Mouse (Mus musculus) neural tube, embryonic 12.5 days (tissue): ENCODE results near the gene Hmgb2. TPM values are rescaled to one million over a fixed set of nuclear protein-coding genes. Genes with fewer than 3 reads are reported as not detected.
"Not testable (repeated sequence)": the region's sequence is repeated elsewhere in the genome, so short reads cannot be mapped to it uniquely, and the experiment has no call there.

Experiments
- ATAC-seq: fragments of 200-750 bp; cut with Nextera tagmentation; 2 replicates; pipeline ENCODE4 v1.8.0; 2017; ENCODE audit warnings: low read depth, mild to moderate bottlenecking, moderate TSS enrichment, moderate library complexity; ENCODE audit not compliant: low FRiP score
- H3K27ac ChIP-seq: fragments of 300-500 bp; sonication (generic); 2 replicates; pipeline ENCODE4 v1.5.1; 2016
- H3K27me3 ChIP-seq: fragments of 300-500 bp; sonication (generic); replicated peaks from 2 replicates; pipeline ENCODE4 v1.6.1; 2016; ENCODE audit warnings: mild to moderate bottlenecking
- H3K36me3 ChIP-seq: fragments of 300-500 bp; sonication (generic); 2 replicates; pipeline ENCODE4 v1.6.1; 2016; ENCODE audit warnings: mild to moderate bottlenecking
- H3K4me1 ChIP-seq: fragments of 300-500 bp; sonication (generic); 2 replicates; pipeline ENCODE4 v1.6.1; 2016
- H3K4me2 ChIP-seq: fragments of 300-500 bp; sonication (generic); replicated peaks from 2 replicates; pipeline ENCODE4 v1.6.1; 2016; ENCODE audit warnings: mild to moderate bottlenecking
- H3K4me3 ChIP-seq: fragments of 300-500 bp; sonication (generic); 2 replicates; pipeline ENCODE4 v1.5.1; 2016
- H3K9ac ChIP-seq: fragments of 300-500 bp; sonication (generic); 2 replicates; pipeline ENCODE4 v1.6.1; 2016; ENCODE audit warnings: mild to moderate bottlenecking
- H3K9me3 ChIP-seq: fragments of 300-500 bp; sonication (generic); 2 replicates; pipeline ENCODE4 v1.6.1; 2016; ENCODE audit warnings: mild to moderate bottlenecking
- WGBS: fragments of 180-500 bp; shearing (Covaris S2); methylation state at CpG from one replicate; pipeline ENCODE4 v1.1.7; 2016; 5-methylcytosine and 5-hydroxymethylcytosine counted together
- polyA plus RNA-seq: library from polyadenylated mRNA; unstranded; fragments of >200 nt; fragmentation: Nextera tagmentation; extraction: Ambion mirVana; gene quantifications from 2 replicates; pipeline ENCODE4 v1.2.1, GENCODE M21; 2016

The Hmgb2 gene
- polyA plus RNA-seq, 1 experiment from 2014 or later = 387 TPM

DNA sequence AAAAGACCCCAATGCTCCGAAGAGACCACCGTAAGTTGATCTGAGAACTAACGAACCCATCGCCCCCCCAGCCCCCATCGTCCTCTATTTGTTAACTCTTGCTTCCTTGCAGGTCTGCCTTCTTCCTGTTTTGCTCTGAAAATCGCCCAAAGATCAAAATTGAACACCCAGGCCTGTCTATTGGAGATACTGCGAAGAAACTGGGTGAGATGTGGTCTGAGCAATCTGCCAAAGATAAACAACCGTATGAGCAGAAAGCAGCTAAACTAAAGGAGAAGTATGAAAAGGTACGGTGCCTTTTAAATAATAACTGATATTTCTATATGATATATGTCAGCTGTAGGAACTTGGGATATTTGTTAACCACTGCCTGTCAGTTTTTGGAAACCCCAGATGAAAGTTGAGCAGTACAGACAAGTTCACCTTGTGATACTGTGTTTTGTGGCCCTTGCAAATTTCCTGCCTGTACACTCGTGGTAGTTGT lies 1.5 kb downstream of the Hmgb2 start:
- H3K9me3 ChIP-seq, H3K4me1 ChIP-seq, H3K36me3 ChIP-seq, H3K27ac ChIP-seq, ATAC-seq, H3K27me3 ChIP-seq: not testable (repeated sequence)
- peak overlapping the region; percentile 96 for H3K9ac ChIP-seq
- H3K4me3 ChIP-seq = peak overlapping the region; percentile 81
- peak overlapping the region; percentile 71 for H3K4me2 ChIP-seq
- 29% methylated on average over 10 of the region's 10 CpGs for WGBS

DNA sequence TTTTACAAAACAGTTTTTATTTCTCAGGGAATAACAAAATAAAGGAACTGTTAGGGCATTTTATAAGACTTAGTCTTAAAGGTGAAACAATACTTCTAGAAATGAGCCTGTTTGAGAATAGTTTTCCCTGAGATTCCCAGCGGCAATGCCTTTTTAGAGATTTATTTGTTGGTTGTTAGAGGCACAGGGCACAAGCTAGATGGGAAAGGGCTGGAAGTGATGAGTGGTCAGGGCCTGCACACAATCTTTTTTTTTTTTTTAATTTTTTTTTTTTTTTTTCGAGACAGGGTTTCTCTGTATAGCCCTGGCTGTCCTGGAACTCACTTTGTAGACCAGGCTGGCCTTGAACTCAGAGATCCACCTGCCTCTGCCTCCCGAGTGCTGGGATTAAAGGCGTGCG lies 5.0 kb downstream of the Hmgb2 start:
- H3K27ac ChIP-seq, H3K36me3 ChIP-seq, ATAC-seq, H3K4me2 ChIP-seq, H3K4me1 ChIP-seq, H3K9ac ChIP-seq, H3K4me3 ChIP-seq, H3K27me3 ChIP-seq, H3K9me3 ChIP-seq: not testable (repeated sequence)
- WGBS = 94% methylated on average over 4 of the region's 5 CpGs

DNA sequence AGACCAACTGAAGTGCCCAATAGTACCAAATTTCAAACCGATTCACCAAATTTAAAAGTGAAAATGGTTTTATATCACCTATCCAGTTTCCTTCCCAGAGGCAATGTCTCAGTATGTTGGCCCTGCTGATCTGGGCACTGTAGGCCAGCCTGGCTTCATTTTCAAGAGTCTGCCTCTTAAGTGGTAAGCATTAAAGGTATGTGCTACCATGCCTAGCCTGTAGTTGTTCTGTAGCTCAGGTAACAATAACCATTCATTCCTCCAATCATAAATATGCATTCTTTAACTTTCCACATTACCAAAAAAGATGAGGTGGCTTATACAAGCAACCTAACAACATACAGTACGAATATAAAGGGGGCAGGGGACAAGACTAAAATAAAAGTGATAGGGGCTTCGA lies 6.0 kb downstream of the Hmgb2 start:
- H3K4me3 ChIP-seq = no peak overlapping the region

DNA sequence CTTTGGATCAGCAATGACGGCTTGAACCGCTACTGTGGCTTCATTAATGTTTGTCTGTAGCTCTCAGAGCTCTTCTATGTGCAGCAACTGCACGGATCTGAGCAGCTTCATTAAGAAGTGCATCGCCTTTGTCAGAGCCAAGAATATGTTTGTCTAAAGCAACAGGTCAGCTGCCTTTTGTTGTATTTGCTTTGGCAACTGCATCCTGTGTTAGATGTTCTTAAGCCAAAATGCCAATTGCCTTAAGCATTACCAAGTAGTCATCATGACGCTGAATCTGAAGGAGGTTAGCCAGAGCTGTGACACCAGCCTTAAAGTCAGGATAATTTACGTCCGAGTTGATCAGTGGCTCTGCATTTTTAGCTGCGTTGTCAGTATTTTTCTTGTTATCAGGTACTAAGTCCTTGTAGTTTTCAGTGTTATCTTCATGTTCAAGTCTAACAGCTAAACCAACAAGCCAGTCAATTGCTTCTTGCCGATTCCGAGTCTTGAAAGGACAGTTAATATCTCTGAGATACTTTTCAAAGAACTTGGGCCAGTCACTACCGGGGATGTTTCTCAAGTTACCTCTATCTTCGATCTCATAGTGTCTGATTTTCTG lies 8.6 kb downstream of the Hmgb2 start:
- H3K4me1 ChIP-seq = no peaks in the 10 kb centered on the region
- H3K4me2 ChIP-seq = no peak overlapping the region
- no peak overlapping the region for H3K4me3 ChIP-seq
- H3K27me3 ChIP-seq = no peaks in the 10 kb centered on the region
- no peak for ATAC-seq
- H3K27ac ChIP-seq = no peak overlapping the region
- no peaks in the 10 kb centered on the region for H3K9me3 ChIP-seq
- 89% methylated on average over 12 of the region's 12 CpGs for WGBS
- no peaks in the 10 kb centered on the region for H3K36me3 ChIP-seq
- no peak overlapping the region for H3K9ac ChIP-seq

More for the DNA sequence above, 6.0 kb downstream of the Hmgb2 start:
- Histone ChIP-seq H3K9me3 (no peaks in the 10 kb centered on the region), H3K4me2 (no peak overlapping the region), H3K27ac (no peak overlapping the region), H3K27me3 (no peaks in the 10 kb centered on the region), H3K4me1 (no peaks in the 10 kb centered on the region), H3K9ac (no peak overlapping the region), H3K36me3 (no peaks in the 10 kb centered on the region)
- 95% methylated on average over 3 of the region's 3 CpGs for WGBS
- no peak for ATAC-seq

DNA sequence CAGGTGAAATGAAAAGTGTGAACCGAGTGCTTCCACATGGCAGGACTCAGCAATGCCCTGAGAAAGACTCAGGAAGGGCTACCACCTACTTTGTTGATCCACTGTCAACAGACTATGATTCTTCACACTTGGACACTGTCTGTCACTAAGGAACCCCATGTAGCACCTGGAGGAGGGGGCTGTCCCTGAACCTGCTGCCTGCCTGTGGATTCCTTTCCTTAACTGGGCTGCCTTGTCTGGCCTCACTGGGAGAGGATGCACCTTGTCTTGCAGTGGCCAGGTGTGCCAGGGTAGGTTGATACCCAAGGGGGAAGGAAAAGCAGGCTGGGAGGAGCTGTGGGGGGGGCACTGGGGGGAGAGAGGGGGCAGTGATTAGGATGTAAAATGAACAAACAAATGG lies 16.3 kb downstream of the Hmgb2 start:
- Histone ChIP-seq H3K36me3 (no peaks in the 10 kb centered on the region), H3K4me3 (no peak overlapping the region), H3K4me2 (no peak overlapping the region), H3K27me3 (no peaks in the 10 kb centered on the region), H3K27ac (no peak overlapping the region), H3K9ac (no peak overlapping the region), H3K4me1 (no peaks in the 10 kb centered on the region), H3K9me3 (no peaks in the 10 kb centered on the region)
- 95% methylated on average over 1 of the region's 1 CpGs for WGBS
- ATAC-seq = no peak

DNA sequence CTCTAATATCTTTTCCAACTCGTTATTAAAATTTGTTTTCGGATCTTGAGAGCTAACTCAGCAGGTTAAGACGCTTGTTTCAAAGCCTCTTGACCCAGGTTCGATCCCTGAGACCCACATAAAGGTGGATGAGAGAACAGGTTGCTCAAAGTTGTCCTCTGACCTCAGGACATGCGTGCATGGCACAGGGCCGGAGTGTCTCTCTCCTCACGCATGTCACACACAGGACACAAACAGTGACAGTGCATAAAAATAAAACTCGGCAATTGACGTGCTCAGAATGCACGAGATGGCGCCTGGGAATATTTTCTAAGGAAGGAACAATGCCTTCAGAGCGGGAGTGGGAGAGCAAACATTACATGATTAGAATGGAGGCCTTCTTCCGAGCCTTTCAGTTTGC lies 18.5 kb downstream of the Hmgb2 start:
- H3K4me1 ChIP-seq = no peaks in the 10 kb centered on the region
- ATAC-seq = no peak
- no peak overlapping the region for H3K9ac ChIP-seq
- H3K4me2 ChIP-seq = no peak overlapping the region
- peaks cover 7% of the 10 kb centered on the region; the same call in 1 of the 2 replicates for H3K36me3 ChIP-seq
- H3K27ac ChIP-seq = no peak overlapping the region
- no peaks in the 10 kb centered on the region for H3K27me3 ChIP-seq
- WGBS = 94% methylated on average over 13 of the region's 13 CpGs
- no peak overlapping the region for H3K4me3 ChIP-seq
- no peaks in the 10 kb centered on the region for H3K9me3 ChIP-seq

DNA sequence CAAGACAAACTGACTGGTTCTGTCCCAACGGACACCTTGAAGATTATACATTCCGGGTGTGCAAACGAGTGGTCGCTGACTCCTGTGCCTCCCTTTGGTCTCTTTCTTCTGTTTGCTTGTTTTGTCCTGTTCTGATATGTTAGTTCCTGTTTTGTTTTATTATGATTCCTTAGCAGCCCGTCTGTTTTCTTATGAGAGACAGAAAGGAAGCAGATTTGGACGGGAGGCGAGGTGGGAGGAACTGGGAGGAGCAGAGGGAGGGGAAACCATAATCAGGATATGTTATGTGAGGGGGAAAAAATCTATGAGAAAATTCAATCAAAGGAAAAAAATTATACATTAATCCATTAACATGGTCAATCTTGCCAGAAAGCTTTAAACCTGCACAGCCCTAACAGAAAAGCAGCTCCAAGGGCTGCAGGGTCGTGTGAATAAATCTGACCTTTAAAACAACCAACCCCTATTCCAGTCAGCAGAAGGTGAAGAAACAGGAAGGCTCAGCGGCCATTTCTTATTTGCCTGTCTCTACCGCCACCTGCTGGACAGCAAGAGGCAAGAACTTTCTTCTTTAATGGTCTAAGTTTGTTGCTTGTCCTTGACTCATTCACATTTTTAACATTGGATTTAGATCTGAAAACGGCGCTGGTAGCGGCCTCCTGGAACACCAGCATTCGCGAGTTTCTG lies 19.1 kb downstream of the Hmgb2 start:
- peaks cover 8% of the 10 kb centered on the region; the same call in 1 of the 2 replicates for H3K36me3 ChIP-seq
- no peaks in the 10 kb centered on the region for H3K9me3 ChIP-seq
- no peaks in the 10 kb centered on the region for H3K27me3 ChIP-seq
- no peak overlapping the region for H3K27ac ChIP-seq
- H3K4me2 ChIP-seq = no peak overlapping the region
- H3K4me3 ChIP-seq = no peak overlapping the region
- H3K4me1 ChIP-seq = no peaks in the 10 kb centered on the region
- 39% methylated on average over 15 of the region's 15 CpGs for WGBS
- ATAC-seq = peak; percentile 54; the same call in 1 of the 2 replicates
- H3K9ac ChIP-seq = no peak overlapping the region

DNA sequence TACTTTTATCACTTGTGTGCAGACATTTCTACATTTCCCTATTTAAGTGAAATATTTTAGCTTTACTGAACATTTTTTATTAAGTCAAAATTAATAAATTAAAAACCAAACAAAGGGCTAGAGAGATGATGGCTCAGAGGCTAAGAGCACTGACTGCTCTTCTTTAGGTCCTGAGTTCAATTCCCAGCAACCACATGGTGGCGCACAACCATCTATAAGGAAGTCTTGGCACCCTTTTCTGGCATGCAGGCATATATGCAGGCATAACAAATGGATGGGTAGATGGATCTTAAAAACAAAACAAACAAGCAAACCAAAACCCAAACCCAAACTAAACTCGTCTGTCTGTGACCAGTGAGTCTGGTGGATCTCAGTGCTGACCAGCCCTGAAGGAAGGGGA lies 20.5 kb downstream of the Hmgb2 start:
- no peak overlapping the region for H3K4me3 ChIP-seq
- no peak overlapping the region for H3K27ac ChIP-seq
- 70% methylated on average over 2 of the region's 2 CpGs for WGBS
- no peak overlapping the region for H3K4me2 ChIP-seq
- no peaks in the 10 kb centered on the region for H3K4me1 ChIP-seq
- H3K27me3 ChIP-seq = no peaks in the 10 kb centered on the region
- ATAC-seq = no peak
- no peaks in the 10 kb centered on the region for H3K9me3 ChIP-seq
- no peak overlapping the region for H3K9ac ChIP-seq
- peaks cover 8% of the 10 kb centered on the region; the same call in 1 of the 2 replicates for H3K36me3 ChIP-seq

DNA sequence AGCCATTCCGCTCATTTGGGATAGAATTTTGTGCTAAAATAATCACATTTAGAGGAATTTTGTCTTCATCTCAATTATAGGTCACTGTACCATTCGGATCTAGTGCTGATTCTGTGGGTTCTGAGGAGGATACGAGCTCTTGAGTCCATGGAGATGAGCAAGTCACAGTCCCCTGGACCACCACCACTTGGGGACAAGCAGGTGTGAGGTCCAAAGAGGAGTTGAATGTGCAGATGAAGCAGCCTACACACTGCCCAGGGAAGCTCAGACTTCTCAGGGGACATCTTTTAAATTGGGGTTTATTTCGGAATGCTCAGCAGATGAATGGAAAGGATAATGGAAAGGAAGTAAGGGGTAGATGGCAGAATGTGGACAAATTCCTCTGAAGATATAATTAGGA lies 21.4 kb downstream of the Hmgb2 start:
- ATAC-seq = no peak
- 94% methylated on average over 4 of the region's 4 CpGs for WGBS
- Histone ChIP-seq H3K27ac (no peak overlapping the region), H3K4me2 (no peak overlapping the region), H3K4me3 (no peak overlapping the region), H3K9me3 (no peaks in the 10 kb centered on the region), H3K27me3 (no peaks in the 10 kb centered on the region), H3K36me3 (peaks cover 8% of the 10 kb centered on the region; the same call in 1 of the 2 replicates), H3K9ac (no peak overlapping the region), H3K4me1 (no peaks in the 10 kb centered on the region)

DNA sequence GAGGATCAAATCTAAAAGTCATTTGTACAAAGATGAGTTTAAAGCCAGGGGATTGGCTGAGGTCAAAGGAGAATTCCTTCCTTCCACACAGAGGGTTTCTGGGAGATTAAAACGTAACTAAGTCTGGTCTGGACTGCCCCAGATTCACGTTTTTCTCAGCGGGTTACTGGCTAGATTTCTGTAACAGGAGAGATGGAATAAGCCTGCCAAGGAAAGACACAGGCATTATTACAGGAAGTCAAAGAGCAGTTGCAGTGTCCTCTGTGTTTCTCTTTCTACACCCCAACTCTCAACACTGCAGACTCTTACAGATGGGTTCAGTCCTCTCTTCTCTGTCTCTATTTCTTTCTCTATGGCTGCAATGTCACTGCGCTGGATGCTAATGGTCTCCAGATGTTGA lies 22.8 kb downstream of the Hmgb2 start:
- Histone ChIP-seq H3K36me3 (peaks cover 8% of the 10 kb centered on the region; the same call in 1 of the 2 replicates), H3K4me1 (no peaks in the 10 kb centered on the region), H3K9me3 (no peaks in the 10 kb centered on the region), H3K4me2 (no peak overlapping the region), H3K4me3 (no peak overlapping the region), H3K27me3 (no peaks in the 10 kb centered on the region), H3K27ac (no peak overlapping the region), H3K9ac (no peak overlapping the region)
- WGBS = 89% methylated on average over 4 of the region's 4 CpGs
- no peak for ATAC-seq

DNA sequence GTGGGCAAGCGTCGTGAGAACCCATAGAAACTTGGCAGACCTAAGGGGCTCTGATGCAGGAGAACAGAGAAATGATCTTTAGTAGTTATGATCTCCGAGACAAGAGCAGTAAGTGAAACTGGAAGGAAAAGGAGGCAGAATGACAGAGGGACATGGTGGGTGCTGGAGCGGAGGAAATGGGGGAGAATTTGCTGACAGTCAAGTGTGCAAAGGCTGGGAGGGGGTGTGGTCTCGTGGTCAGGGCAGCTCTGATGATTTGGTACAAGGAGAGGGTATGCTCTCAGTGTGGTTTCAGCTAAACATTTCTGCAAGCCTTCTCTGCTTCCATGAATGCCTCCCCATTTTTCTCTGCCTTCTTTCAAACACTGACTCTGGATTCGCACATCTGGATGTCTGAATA lies 24.5 kb downstream of the Hmgb2 start:
- Histone ChIP-seq H3K9me3 (no peaks in the 10 kb centered on the region), H3K36me3 (peaks cover 8% of the 10 kb centered on the region; the same call in 1 of the 2 replicates), H3K4me1 (no peaks in the 10 kb centered on the region), H3K4me3 (no peak overlapping the region), H3K9ac (no peak overlapping the region), H3K27ac (no peak overlapping the region), H3K27me3 (no peaks in the 10 kb centered on the region), H3K4me2 (no peak overlapping the region)
- no peak for ATAC-seq
- 97% methylated on average over 6 of the region's 6 CpGs for whole genome bisulfite sequencing

DNA sequence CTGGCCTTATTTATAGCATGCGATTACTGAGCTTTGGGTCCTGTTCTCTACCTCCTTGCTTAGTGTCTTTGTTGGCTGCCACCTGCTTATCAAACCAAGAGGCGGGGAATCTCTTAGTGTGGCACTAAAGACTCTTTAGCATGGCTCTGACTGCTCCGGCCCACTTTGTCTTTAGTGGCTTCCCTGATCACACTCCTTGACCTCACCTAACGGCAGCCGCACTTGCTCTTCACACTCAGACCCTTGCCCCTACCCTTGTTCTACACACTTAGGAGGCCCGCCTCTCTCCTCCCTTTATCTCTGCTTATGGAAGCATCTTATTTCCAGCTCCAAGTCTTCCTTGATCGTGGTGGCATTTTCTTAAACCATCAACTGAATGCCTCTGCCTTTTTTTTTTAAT lies 26.9 kb downstream of the Hmgb2 start:
- Histone ChIP-seq H3K27me3 (no peaks in the 10 kb centered on the region), H3K4me1 (no peaks in the 10 kb centered on the region), H3K36me3 (peaks cover 8% of the 10 kb centered on the region; the same call in 1 of the 2 replicates), H3K27ac (no peak overlapping the region), H3K4me3 (no peak overlapping the region), H3K9ac (no peak overlapping the region), H3K9me3 (no peaks in the 10 kb centered on the region), H3K4me2 (no peak overlapping the region)
- ATAC-seq = no peak
- WGBS = 83% methylated on average over 7 of the region's 7 CpGs
